ENCODE assay signal across 20 mouse cellular contexts in the genomic region with DNA sequence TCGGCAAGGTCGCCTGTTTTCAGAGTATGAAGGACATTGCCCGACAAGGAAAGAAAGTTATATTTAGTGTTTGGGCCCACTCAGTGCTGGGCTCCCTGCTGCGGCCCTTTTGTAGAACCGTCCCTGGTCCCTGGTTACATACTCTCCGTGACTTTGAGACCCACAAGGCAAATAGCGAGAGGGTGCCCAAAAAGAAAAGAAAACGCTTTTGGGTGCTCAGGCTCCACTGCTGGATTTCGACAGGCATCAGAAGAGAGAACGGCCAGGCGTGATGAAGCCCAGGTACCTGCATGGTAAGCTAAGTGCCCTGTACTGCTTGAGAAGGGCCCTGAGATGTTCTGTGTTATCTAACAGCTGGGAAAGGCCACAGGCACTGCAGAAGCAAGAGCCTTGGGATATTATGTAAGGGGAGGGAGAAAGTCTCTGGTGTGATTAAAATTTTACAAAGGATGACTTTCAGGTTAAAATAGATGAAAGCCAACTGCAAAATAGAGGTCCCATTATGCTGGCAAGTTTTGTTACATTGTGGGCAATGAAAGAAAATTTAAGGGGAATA. TPM values are rescaled to one million over a fixed set of nuclear protein-coding genes. Genes with fewer than 3 reads are reported as not detected.
DNase-seq lines count a peak whose midpoint lies in the region; ATAC-seq and TF ChIP-seq lines count a peak whose summit lies in the region.
"Had no signal": no experiment of that assay in that cellular context is flagged by ENCODE, and none has a peak within 500 bp of the region (broad histone marks: within the 10 kb centered on the region; RNA-seq: fewer than 3 reads in every experiment).

No protein-coding gene starts in this region.

- H3K36me3 ChIP-seq in heart, embryonic 12.5 days, result no peaks in the 10 kb centered on the region
- H3K36me3 ChIP-seq in hindbrain, embryonic 12.5 days, result no peaks in the 10 kb centered on the region
- H3K36me3 ChIP-seq: embryonic facial prominence, embryonic 13.5 days; liver, embryonic 15.5 days; midbrain, embryonic 10.5 days had no signal

- peaks cover 48% of the 10 kb centered on the region for H3K4me1 ChIP-seq in heart, embryonic 12.5 days (replicated peaks)
- peaks cover 11% of the 10 kb centered on the region for H3K4me1 ChIP-seq in olfactory bulb, adult 2 months (ENCODE audit: control insufficient read depth, insufficient read depth, low read length)
- H3K4me1 ChIP-seq in hindbrain, embryonic 12.5 days, result peaks cover 6% of the 10 kb centered on the region; the same call in 1 of the 2 replicates
- H3K4me1 ChIP-seq: liver, embryonic 15.5 days had no signal

- H3K4me3 ChIP-seq in heart, embryonic 12.5 days, result peak overlapping the region; percentile 11
- no peak overlapping the region for H3K4me3 ChIP-seq in olfactory bulb, adult 2 months (ENCODE audit: insufficient read depth, low read depth, low read length)
- H3K4me3 ChIP-seq in hindbrain, embryonic 12.5 days, result no peak overlapping the region
- H3K4me3 ChIP-seq: embryonic facial prominence, embryonic 13.5 days; liver, embryonic 15.5 days; midbrain, embryonic 10.5 days had no signal

- H3K27ac ChIP-seq in heart, embryonic 12.5 days (ENCODE audit: poor library complexity, severe bottlenecking), result peak overlapping the region; percentile 74
- H3K27ac ChIP-seq in olfactory bulb, adult 2 months (ENCODE audit: insufficient read depth, low read depth, low read length), result peak overlapping the region; percentile 35; the same call in 1 of the 2 replicates
- no peak overlapping the region for H3K27ac ChIP-seq in hindbrain, embryonic 12.5 days
- H3K27ac ChIP-seq: embryonic facial prominence, embryonic 13.5 days; liver, embryonic 15.5 days; macrophage; midbrain, embryonic 10.5 days had no signal

- H3K9me3 ChIP-seq in heart, embryonic 12.5 days (replicated peaks), result no peaks in the 10 kb centered on the region
- H3K9me3 ChIP-seq in hindbrain, embryonic 12.5 days (replicated peaks), result no peaks in the 10 kb centered on the region
- H3K9me3 ChIP-seq: embryonic facial prominence, embryonic 13.5 days; liver, embryonic 15.5 days; midbrain, embryonic 10.5 days had no signal

- no peaks in the 10 kb centered on the region for H3K27me3 ChIP-seq in heart, embryonic 12.5 days (replicated peaks)
- H3K27me3 ChIP-seq in hindbrain, embryonic 12.5 days, result no peaks in the 10 kb centered on the region
- H3K27me3 ChIP-seq: embryonic facial prominence, embryonic 13.5 days; liver, embryonic 15.5 days had no signal

- peak overlapping the region; percentile 47 for H3K4me2 ChIP-seq in heart, embryonic 12.5 days
- no peak overlapping the region for H3K4me2 ChIP-seq in hindbrain, embryonic 12.5 days (replicated peaks)
- H3K4me2 ChIP-seq: embryonic facial prominence, embryonic 13.5 days; liver, embryonic 15.5 days had no signal

- no peak for TF ChIP-seq CTCF in olfactory bulb, adult 2 months (IDR thresholded peaks at IDR 0.05; ENCODE audit: insufficient read depth, low read depth, low read length)

- 47% methylated on average over 11 of the region's 11 CpGs for WGBS in heart, embryonic 12.5 days
- 83% methylated on average over 11 of the region's 11 CpGs for WGBS in olfactory bulb, adult 2 months
- 80% methylated on average over 11 of the region's 11 CpGs for WGBS in hindbrain, embryonic 12.5 days

- 0 out of 2 replicates have a peak, but pooled peaks have one; percentile 68 for ATAC-seq in frontal cortex, adult (ENCODE audit: low TSS enrichment)
- no peak for ATAC-seq in heart, embryonic 12.5 days (ENCODE audit: insufficient number of reproducible peaks, low FRiP score)
- ATAC-seq in hindbrain, embryonic 12.5 days (ENCODE audit: low FRiP score), result no peak

- TF ChIP-seq POLR2A in olfactory bulb, adult 2 months (IDR thresholded peaks at IDR 0.05; ENCODE audit: insufficient read depth, low read depth, low read length), result no peak

- peak overlapping the region; percentile 33 for H3K9ac ChIP-seq in heart, embryonic 12.5 days
- no peak overlapping the region for H3K9ac ChIP-seq in hindbrain, embryonic 12.5 days
- H3K9ac ChIP-seq: embryonic facial prominence, embryonic 13.5 days; liver, embryonic 15.5 days had no signal

- no peak for DNase-seq in frontal cortex, postnatal 14 days (ENCODE audit: low spot score in 2 of 2)
- DNase-seq in heart, adult 8-10 months (ENCODE audit: low spot score), result no peak
- peak; percentile 14 for DNase-seq in ovary, postnatal 36 days (ENCODE audit: low spot score)
- no peak for DNase-seq in ovary, postnatal 14 days (ENCODE audit: low spot score)
- DNase-seq: B cell, adult 2 months; cerebellum, adult 9-11 months; gastrocnemius, postnatal 14 days; kidney, adult 18-20 months; kidney, postnatal 25 days; spleen, adult 18-20 months; thymus, adult 18-20 months; thymus, postnatal 4 days had no signal

RNA-seq across cellular contexts. Expression of a gene that starts 0.4 kb away (rescaled TPM):
- 27.8 and 31.0 TPM in 2 replicates for polyA plus RNA-seq in heart, embryonic 12.5 days (2016; fragmentation: Nextera tagmentation; extraction: Ambion mirVana)
- 10 to 100 TPM; 25.5 to 36.2 (median 31.4) TPM for total RNA-seq in heart, adult 8-10 months (2022)
- not detected in 2 replicates for polyA plus RNA-seq in olfactory bulb, adult 2 months (2012; ENCODE audit: insufficient read depth, insufficient read length, low replicate concordance, missing spikeins)
- polyA plus RNA-seq in hindbrain, embryonic 12.5 days (2016; fragmentation: Nextera tagmentation; extraction: Ambion mirVana), result 8.5 and 9.8 TPM in 2 replicates
